Mouse (Mus musculus): ENCODE data around the gene Ryr2.
A peak's percentile ranks its signal among the peaks of the same experiment; 100 is the strongest.

The Ryr2 gene

GRCm38 (mm10) chr13:12037241-12037640 lies 69.5 kb downstream of the Ryr2 start:
- no peak for DNase-seq (ENCODE audit: low read depth)

GRCm38 (mm10) chr13:12036834-12037233 lies 69.9 kb downstream of the Ryr2 start:
- DNase-seq (ENCODE audit: low read depth): no peak

- peak; percentile 52 for DNase-seq (ENCODE audit: low read depth)
Observed at GRCm38 (mm10) chr13:12033914-12034313, 72.8 kb downstream of the Ryr2 start.

- DNase-seq (ENCODE audit: low read depth): no peak
Observed at GRCm38 (mm10) chr13:12033272-12033671, 73.5 kb downstream of the Ryr2 start.

DNA sequence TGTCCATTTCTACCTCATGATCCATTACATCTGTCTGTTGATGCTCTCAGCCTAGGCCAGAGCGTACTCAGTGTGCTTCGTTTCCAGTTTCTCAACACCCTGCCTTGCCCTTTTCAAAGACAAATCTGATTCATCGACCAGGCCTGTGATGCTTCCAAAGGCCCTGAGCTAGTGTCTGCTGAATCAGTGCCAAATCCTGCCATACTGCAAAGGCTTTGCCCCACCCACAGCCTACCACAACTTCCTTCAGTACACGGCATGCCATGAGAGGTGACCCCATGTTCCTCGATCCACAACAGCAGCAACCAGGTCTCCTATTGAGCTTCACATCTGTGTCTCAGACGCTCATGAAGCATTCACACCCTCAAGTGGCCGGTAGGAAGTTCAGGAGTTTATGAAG lies 76.9 kb downstream of the Ryr2 start:
- DNase-seq (ENCODE audit: low read depth): no peak

DNA sequence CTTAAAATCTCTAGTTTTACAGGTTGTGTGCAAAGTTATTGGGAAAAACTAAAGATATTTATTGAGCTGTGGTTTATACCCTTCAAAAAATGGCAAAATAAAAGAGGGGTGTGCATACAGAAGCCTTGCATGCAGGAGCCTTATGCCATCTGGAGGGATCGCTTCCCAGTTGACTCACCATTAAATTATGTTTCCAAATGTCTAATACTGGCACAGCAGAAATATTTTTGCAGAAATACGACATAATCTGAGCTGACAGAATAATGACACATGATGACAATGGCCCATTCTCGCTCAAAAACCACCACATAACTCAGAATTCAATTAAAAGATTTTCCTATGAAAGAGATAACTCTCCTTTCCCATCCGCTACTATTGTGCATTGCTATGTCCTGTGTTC lies 77.4 kb downstream of the Ryr2 start:
- no peak for DNase-seq (ENCODE audit: low read depth)

DNA sequence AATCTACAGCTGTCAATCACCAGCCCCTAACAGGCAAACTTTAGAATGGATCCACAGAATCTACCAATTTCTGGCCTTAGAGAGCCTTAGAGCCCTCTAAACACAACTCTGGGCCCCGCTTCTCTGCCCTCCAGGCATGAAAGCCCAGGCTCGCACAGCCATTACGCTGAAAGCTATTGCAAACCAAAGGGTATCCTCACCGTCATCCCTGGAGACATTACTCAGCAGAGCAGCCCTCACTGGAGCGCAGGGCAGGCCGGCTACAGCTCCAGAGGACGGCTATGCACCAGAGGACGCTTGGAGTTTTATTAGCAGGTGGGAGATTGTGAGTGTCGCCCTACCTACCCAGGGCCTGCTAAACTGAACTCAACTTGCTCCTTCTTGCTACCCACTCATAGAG lies 88.7 kb downstream of the Ryr2 start:
- no peak for DNase-seq (ENCODE audit: low read depth)

DNA sequence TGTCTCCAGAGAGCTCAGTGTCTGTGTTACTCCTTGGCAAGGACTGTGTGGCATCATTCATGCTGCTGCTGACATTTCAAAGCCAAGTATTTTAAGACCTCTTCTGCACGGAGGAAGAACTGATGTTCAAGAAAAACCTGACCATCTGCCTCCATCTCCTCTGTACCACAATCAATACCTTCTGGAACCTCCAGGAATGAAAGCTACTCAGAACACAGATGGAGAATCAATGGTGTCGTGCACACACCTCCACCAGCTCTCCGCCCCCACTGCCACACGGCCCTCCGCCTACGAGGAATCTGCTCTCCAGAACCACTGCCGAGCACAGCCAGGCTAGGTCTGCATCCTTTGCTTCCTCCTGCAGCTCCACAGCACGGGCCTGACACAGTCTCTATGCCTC lies 92.8 kb downstream of the Ryr2 start:
- DNase-seq (ENCODE audit: low read depth): no peak

DNA sequence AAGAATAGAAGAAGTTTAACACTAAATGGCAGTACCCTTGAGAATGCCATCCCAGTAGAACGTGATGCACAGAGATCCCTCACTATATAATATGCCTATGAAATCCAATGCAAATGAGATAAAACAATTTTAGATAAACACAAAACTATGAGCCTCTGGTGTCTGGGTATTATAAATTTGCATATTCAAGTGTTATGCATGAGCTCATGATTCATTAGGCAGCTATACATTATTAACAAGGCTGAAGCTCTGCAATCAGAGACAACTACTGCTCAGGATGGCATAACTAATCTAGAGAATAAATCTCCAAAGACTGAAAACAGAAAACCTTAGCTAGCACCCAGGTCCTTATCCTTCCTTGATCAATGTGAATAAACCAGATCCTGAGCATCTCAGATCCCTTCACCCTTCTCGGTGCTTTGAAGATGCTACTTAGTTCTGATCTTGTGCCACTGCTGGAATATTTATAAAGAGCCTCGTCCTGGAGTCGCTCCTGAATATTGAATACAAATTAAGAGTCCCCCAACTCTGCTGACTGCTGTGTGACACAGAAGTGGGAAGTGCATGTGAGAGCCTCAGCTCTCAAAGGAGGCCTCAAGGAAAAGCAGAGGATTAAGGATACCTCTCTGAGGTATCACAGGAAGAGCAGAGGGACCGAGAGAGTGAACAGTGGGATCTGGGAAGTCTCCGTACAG lies 97.6 kb downstream of the Ryr2 start:
- no peak for DNase-seq (ENCODE audit: low read depth)

DNA sequence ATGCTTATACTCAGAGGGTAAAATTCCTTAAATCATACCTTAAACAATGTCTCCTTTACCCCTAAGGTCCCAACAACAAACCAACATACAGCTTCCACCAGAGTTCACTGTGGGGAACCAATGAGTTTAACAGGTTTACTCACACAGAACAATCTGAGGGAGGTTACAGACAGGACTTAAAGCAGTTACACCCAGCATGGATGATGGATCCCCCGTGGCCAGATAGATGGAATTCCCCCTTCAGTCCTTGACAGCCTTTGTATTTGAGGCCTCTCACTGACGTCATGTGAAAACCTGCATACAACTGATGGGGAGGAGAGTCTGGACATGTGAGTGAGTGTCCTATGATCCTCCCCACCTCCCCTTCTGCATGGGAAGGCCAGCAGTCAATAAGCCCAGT lies 99.2 kb downstream of the Ryr2 start:
- DNase-seq (ENCODE audit: low read depth): no peak

DNA sequence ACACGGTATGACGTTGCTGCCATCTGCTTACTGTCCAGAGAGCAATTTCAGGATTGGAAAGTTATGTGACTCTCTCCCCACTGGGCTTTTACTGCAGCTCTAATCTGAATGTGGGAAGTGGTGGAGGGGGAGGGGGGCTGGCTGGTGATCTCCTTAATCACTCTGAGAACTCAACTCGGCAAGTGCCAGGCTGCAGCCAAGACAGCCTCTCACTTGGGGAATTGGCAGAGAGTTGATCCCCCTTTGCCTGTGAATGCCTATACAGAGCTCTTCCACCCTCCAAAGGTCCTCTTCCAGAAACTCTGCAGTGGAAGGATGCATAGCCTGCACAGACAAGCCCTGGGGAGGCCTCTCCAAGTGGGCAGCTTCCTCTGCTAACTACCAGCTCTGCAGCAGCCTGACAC lies 104.9 kb downstream of the Ryr2 start:
- DNase-seq (ENCODE audit: low read depth): no peak

DNA sequence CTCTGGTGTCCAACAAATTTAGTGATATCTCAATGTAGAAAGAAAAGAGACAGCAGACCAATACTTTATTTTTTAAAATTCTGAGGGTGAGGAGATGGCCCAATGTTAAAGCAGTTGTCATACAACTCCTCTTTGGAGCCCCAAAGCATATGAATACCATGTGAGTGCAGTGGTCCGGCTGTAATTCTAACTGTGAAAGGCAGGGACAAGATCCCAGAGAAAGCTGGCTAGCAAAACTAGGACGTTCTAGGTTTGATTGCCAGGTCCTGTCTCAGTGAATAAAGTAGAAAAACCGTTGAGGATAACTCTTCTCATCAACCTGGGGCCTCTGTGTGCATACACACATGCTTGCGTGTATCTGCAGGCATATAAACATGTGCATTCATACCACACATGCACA lies 106.9 kb downstream of the Ryr2 start:
- DNase-seq (ENCODE audit: low read depth): no peak

GRCm38 (mm10) chr13:11997366-11997765 lies 109.4 kb downstream of the Ryr2 start:
- DNase-seq (ENCODE audit: low read depth): no peak

DNA sequence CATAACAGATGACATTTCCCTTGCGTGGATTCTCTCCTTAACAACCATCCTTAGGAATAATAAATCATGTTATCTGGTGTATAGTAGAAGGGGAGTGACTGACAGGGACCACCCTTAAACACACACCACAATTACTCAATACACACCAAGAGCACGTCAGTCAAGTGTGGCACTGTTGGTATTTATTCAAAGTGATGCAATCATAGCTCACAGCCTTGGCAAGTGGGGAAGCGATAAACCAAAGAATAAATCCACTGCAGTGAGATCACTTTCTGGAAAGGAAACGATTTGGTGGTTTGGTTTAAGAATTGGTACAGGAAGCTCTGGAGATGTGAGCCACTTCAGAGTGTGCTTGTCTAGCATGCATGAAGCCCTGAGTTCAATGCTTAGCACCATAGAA lies 119.2 kb downstream of the Ryr2 start:
- peak; percentile 11 for DNase-seq (ENCODE audit: low read depth)

DNA sequence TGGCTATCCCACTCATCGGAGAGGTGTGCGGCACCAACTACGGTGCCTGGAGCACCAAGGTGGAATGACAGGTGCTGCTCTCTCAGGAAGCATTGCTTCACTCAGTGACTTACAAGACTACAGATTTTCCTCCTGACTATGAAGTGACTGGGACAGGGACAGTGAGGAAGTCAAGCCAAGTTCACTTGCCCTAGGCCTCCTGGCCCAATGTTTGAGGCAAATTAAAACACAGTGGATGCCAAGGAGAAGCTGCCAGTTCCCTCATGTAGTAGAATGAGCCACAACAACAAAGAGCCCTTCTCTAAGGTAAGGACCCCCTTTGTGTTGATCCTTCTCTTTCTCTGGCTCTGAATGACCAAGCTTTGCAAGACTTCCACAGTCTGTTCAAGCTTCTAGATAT lies 121.7 kb downstream of the Ryr2 start:
- DNase-seq (ENCODE audit: low read depth): no peak

GRCm38 (mm10) chr13:11978997-11979396 lies 127.7 kb downstream of the Ryr2 start:
- no peak for DNase-seq (ENCODE audit: low read depth)

GRCm38 (mm10) chr13:11978359-11978758 lies 128.4 kb downstream of the Ryr2 start:
- DNase-seq (ENCODE audit: low read depth): no peak

DNA sequence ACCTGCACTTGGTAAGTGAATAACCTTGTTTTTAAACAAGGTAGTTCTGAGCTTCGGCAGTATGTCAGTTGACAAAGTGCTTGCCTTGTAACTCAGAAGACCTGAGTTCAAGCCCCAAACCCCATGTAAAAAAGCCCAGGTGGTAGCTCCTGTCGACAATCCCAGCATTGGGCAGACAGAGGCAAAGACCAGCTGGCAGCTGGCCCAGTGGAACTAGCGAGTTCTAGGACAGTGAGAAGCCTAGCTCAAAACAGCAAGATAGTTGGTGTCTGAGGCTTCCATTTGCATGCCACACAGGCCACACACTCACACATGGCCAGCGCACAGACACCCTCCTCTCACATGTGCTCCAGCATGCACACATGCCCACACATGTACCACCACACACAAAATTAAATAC lies 129.1 kb downstream of the Ryr2 start:
- no peak for DNase-seq (ENCODE audit: low read depth)

- no peak for DNase-seq (ENCODE audit: low read depth)
Observed at GRCm38 (mm10) chr13:11964391-11964790, 142.4 kb downstream of the Ryr2 start.

DNA sequence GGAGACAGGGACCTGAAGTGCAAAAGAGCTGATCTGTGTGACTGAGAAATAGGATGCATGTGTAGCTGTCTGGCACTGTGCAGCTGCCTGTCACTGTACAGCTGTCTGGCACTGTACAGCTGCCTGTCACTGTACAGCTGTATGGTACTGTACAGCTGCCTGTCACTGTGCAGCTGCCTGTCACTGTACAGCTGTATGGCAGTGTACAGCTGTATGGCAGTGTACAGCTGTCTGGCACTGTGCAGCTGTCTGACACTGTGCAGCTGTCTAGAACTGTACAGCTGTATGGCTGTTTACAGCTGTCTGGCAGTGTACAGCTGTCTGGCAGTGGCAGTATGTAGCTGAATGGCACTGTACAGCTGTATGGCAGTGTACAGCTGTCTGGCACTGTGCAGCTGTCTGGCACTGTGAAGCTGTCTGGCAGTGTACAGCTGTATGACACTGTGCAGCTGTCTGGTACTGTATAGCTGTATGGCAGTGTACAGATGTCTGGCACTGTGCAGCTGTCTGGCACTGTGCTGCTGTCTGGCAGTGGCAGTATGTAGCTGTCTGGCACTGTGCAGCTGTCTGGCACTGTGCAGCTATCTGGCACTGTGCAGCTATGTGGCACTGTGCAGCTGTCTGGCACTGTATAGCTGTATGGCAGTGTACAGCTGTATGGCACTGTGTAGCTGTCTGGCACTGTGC lies 147.1 kb downstream of the Ryr2 start:
- DNase-seq (ENCODE audit: low read depth): no peak

- no peak for DNase-seq (ENCODE audit: low read depth)
Observed at GRCm38 (mm10) chr13:11958854-11959253, 147.9 kb downstream of the Ryr2 start.

DNA sequence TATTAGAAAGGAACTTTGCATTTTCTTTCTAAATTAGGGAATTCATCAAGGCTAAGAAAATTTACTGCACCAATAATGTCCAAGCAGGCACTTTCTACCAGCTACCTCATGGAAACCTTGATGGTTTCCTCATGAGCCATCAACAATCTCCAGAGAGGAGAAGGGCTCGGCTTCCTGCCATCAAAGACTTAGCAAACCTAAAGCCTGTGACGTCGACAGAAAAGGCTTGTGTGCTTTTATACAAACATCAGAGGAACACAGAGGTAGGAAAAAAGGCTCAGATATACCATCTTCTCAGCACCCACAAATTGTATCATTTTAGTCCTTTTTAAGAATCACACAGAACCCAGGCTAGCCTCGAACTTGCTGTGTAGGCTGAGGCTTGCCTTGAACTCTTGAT lies 148.5 kb downstream of the Ryr2 start:
- no peak for DNase-seq (ENCODE audit: low read depth)

DNA sequence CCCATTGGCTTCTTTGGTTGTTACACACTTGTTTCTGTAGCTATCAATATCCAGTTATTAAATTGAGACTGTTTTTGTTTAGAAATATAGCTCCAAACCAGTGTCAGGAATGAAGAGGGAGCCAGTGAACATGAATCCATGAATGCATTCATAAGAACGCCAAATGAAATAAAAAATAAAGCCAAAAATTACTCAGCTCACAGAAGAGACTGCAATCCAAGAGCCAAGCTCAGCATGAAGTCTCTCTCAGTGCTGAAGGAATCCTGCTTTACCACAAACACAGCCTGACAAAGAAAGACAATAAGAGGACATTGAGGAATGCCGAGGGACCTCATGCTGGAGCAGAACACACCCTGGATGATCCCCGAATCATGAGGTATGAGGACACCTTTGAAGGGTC lies 154.8 kb downstream of the Ryr2 start:
- no peak for DNase-seq (ENCODE audit: low read depth)

DNA sequence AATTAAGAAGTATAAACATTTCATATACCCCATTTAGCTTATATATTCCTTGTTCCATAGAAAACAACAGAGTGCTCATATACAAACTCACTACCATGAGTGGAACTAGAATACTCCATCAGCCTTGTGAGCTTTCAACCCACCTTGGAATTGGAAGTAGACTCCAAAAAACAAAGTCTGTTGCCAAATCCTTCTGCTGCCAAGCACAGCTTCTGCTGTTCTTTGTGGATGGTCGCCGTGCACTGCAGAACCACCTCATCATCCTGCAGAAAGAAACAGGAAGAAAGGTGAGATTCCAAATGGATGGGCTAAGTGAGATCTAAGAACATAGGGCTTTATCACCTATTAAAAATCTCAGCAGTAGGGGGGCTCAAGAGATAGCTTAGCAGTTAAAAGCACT lies 161.0 kb downstream of the Ryr2 start:
- DNase-seq (ENCODE audit: low read depth): no peak

Data from 416B (cell line).